Mouse (Mus musculus): Measurements from ENCODE around the gene Hmga2. TPM values are rescaled to one million over a fixed set of nuclear protein-coding genes. Genes with fewer than 3 reads are reported as not detected.
A peak's percentile ranks its signal among the peaks of the same experiment; 100 is the strongest.

Gene Hmga2
- polyA plus RNA-seq, 1 experiment from 2014 or later = 2.6 TPM

DNA sequence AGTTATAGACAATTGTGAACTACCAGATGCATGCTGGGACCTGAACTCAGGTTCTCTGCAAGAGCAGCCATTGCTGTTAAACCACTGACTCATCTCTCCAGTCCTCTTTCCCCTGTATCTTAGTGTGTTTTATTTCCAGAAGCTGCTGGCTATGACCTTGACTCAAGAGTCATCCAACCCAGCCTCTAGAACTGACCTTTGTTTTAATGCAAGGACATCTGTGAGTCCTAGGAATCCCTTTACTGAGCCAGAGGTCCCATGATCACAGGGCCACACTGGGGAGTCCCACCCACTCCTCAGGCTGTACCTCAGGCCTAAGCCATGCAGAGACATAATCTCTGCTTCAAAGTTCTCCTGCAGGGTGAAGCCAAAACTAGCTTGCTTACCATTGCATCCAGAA lies 21.8 kb upstream of the Hmga2 start:
- ATAC-seq (no peak), DNase-seq (ENCODE audit: low spot score) (no peak)
- Histone ChIP-seq H3K4me3 (ENCODE audit: low read depth, low read length) (no peak overlapping the region), H3K9ac (ENCODE audit: low read length) (no peak overlapping the region), H3K4me1 (ENCODE audit: control insufficient read depth, insufficient read depth, low read length) (no peaks in the 10 kb centered on the region), H3K27ac (ENCODE audit: low read depth, low read length) (no peak overlapping the region), H3K9me3 (replicated peaks; ENCODE audit: control insufficient read depth, low read length) (no peaks in the 10 kb centered on the region), H3K36me3 (ENCODE audit: control insufficient read depth, insufficient read depth, low read length) (no peaks in the 10 kb centered on the region), H3K4me2 (ENCODE audit: low read length) (no peak overlapping the region), H3K27me3 (replicated peaks; ENCODE audit: control insufficient read depth, insufficient read depth, low read length) (no peaks in the 10 kb centered on the region)

DNA sequence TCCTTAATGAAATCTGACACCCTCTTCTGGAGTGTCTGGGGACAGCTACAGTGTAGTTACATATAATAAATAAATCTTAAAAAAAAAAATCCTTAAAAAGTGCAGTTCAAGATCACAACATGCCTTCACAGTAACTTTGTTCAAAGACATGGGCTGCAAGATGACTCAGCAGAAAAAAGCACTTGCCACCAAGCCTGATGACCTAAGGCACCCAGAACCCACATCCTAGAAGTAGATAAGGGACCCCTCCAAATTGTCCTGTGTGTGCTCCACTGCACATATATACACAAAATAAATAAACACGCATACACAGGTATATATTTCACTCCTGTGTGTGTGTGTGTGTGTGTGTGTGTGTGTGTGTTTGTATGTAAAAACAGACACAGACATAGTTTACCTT lies 18.4 kb upstream of the Hmga2 start:
- Histone ChIP-seq H3K9me3 (replicated peaks; ENCODE audit: control insufficient read depth, low read length) (no peaks in the 10 kb centered on the region), H3K9ac (ENCODE audit: low read length) (no peak overlapping the region), H3K36me3 (ENCODE audit: control insufficient read depth, insufficient read depth, low read length) (no peaks in the 10 kb centered on the region), H3K27ac (ENCODE audit: low read depth, low read length) (no peak overlapping the region), H3K4me1 (ENCODE audit: control insufficient read depth, insufficient read depth, low read length) (no peaks in the 10 kb centered on the region), H3K27me3 (replicated peaks; ENCODE audit: control insufficient read depth, insufficient read depth, low read length) (no peaks in the 10 kb centered on the region), H3K4me2 (ENCODE audit: low read length) (no peak overlapping the region), H3K4me3 (ENCODE audit: low read depth, low read length) (no peak overlapping the region)
- DNase-seq (ENCODE audit: low spot score) (no peak), ATAC-seq (no peak)
- WGBS = 97% methylated on average over 1 of the region's 1 CpGs

DNA sequence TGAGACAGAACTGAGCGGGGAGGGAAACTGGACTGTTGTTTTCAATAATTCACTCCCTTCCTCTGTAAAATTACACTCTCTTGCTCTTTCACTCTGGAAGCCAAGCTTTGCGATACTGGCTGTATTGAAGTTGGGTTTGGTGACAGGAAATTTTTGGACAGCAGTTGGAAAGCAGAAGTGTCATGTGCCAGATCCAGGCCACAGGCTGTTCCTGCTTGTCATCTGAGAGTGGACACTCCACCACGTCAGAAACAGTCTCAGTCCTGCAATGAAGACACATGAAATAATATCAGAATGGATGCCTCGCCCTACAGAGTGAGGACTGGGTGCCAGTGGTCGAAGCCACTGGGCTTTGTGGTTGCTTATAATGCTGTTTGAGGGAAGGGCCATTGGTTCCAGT lies 15.2 kb upstream of the Hmga2 start:
- Histone ChIP-seq H3K27me3 (replicated peaks; ENCODE audit: control insufficient read depth, insufficient read depth, low read length) (no peaks in the 10 kb centered on the region), H3K36me3 (ENCODE audit: control insufficient read depth, insufficient read depth, low read length) (no peaks in the 10 kb centered on the region), H3K4me3 (ENCODE audit: low read depth, low read length) (no peak overlapping the region), H3K4me2 (ENCODE audit: low read length) (no peak overlapping the region), H3K4me1 (ENCODE audit: control insufficient read depth, insufficient read depth, low read length) (no peaks in the 10 kb centered on the region), H3K9me3 (replicated peaks; ENCODE audit: control insufficient read depth, low read length) (peaks cover 4% of the 10 kb centered on the region; the same call in 1 of the 2 replicates), H3K27ac (ENCODE audit: low read depth, low read length) (no peak overlapping the region), H3K9ac (ENCODE audit: low read length) (no peak overlapping the region)
- WGBS = 86% methylated on average over 5 of the region's 5 CpGs
- no peak for DNase-seq (ENCODE audit: low spot score)
- ATAC-seq = no peak

DNA sequence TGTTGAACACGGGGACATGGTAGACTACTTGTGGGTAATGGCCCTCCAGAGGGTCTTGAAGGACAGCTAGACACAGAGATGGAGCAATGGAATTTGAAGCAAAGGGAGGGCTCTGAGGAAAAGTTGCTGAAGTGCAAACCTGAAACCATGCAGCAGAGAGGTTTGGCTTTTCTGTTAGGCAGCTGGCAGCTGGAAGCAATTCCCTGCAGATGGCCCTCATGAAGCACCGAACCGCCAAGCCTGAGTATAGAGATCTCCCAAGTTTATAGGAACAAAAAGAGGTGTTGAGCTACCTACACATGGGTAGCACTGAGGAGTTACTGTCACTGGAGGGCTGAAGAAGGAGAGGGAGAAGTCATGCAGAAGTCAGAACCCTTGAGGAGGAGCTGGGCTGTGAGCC lies 13.3 kb upstream of the Hmga2 start:
- 90% methylated on average over 3 of the region's 3 CpGs for WGBS
- Histone ChIP-seq H3K4me2 (ENCODE audit: low read length) (no peak overlapping the region), H3K27ac (ENCODE audit: low read depth, low read length) (no peak overlapping the region), H3K9ac (ENCODE audit: low read length) (no peak overlapping the region), H3K4me1 (ENCODE audit: control insufficient read depth, insufficient read depth, low read length) (no peaks in the 10 kb centered on the region), H3K27me3 (replicated peaks; ENCODE audit: control insufficient read depth, insufficient read depth, low read length) (no peaks in the 10 kb centered on the region), H3K9me3 (replicated peaks; ENCODE audit: control insufficient read depth, low read length) (peaks cover 4% of the 10 kb centered on the region; the same call in 1 of the 2 replicates), H3K36me3 (ENCODE audit: control insufficient read depth, insufficient read depth, low read length) (no peaks in the 10 kb centered on the region), H3K4me3 (ENCODE audit: low read depth, low read length) (no peak overlapping the region)
- no peak for DNase-seq (ENCODE audit: low spot score)
- no peak for ATAC-seq

DNA sequence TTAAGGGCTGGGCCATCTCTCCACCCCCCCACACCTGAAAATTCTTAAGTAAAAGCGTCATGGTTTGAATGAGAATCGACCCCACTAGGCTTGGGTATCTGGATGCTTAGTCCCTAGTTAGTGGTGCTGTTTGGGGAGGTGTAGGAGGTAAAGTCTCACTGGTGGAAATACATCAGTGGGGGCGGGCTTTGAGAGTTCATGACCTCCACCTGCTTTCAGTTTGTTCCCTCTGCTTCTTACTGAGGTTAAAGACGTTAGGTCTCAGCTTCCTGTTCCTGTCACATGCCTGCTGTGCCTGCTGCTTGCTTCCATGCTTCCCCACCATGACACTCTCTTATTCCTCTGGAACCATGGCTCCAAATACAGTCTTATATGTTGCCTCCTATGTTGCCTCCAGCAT lies 12.3 kb upstream of the Hmga2 start:
- H3K9me3 ChIP-seq (replicated peaks; ENCODE audit: control insufficient read depth, low read length) = peaks cover 4% of the 10 kb centered on the region; the same call in 1 of the 2 replicates
- ATAC-seq = no peak
- no peak overlapping the region for H3K27ac ChIP-seq (ENCODE audit: low read depth, low read length)
- no peak overlapping the region for H3K4me3 ChIP-seq (ENCODE audit: low read depth, low read length)
- H3K4me2 ChIP-seq (ENCODE audit: low read length) = no peak overlapping the region
- 84% methylated on average over 4 of the region's 4 CpGs for WGBS
- no peak for DNase-seq (ENCODE audit: low spot score)
- H3K9ac ChIP-seq (ENCODE audit: low read length) = no peak overlapping the region
- H3K27me3 ChIP-seq (replicated peaks; ENCODE audit: control insufficient read depth, insufficient read depth, low read length) = no peaks in the 10 kb centered on the region
- no peaks in the 10 kb centered on the region for H3K4me1 ChIP-seq (ENCODE audit: control insufficient read depth, insufficient read depth, low read length)
- H3K36me3 ChIP-seq (ENCODE audit: control insufficient read depth, insufficient read depth, low read length) = no peaks in the 10 kb centered on the region

DNA sequence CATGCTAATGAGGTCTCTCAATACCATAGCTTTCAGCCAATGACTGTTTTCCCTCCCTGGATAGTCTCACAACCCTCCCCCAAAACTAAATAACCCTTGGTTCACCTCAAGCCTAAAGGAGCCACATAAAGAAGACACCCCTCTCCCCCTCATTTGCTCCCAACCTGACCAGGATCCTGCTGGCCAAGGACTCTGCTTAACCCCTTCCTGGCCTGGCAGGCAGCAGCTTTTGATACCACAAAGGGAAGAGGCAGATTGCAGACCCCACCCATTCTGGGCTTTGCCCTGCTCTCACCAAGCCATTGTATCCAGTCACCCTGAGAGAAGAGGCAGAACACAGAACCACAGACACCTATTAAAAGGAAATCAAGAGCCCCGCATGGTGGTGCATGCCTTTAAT lies 11.6 kb upstream of the Hmga2 start:
- no peak overlapping the region for H3K27ac ChIP-seq (ENCODE audit: low read depth, low read length)
- no peak overlapping the region for H3K4me3 ChIP-seq (ENCODE audit: low read depth, low read length)
- no peak for DNase-seq (ENCODE audit: low spot score)
- no peaks in the 10 kb centered on the region for H3K36me3 ChIP-seq (ENCODE audit: control insufficient read depth, insufficient read depth, low read length)
- H3K9me3 ChIP-seq (replicated peaks; ENCODE audit: control insufficient read depth, low read length) = peaks cover 4% of the 10 kb centered on the region; the same call in 1 of the 2 replicates
- H3K4me2 ChIP-seq (ENCODE audit: low read length) = no peak overlapping the region
- ATAC-seq = no peak
- H3K9ac ChIP-seq (ENCODE audit: low read length) = no peak overlapping the region
- no peaks in the 10 kb centered on the region for H3K4me1 ChIP-seq (ENCODE audit: control insufficient read depth, insufficient read depth, low read length)
- 100% methylated on average over 1 of the region's 1 CpGs for WGBS
- H3K27me3 ChIP-seq (replicated peaks; ENCODE audit: control insufficient read depth, insufficient read depth, low read length) = no peaks in the 10 kb centered on the region

DNA sequence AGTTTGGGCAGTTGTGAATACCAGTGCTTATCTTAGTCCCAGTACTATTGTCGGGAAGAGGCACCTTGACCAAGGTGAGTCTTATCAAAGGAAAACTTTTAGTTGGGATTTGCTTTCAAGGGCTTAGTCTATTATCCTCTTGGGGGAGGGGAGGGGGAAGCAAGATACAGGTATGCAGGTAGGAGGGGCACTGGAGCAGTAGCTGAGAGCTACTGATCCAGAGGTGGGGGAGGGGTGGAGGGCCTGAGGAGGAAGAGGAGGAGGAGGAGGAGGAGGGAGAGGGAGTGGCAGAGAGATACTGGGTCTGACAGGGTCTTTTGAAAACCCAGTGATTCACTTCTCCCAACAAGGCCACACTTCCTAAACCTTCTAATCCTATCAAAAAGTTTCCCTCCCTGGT lies 9.2 kb upstream of the Hmga2 start:
- ATAC-seq = no peak
- DNase-seq (ENCODE audit: low spot score) = no peak
- Histone ChIP-seq H3K27me3 (replicated peaks; ENCODE audit: control insufficient read depth, insufficient read depth, low read length) (no peaks in the 10 kb centered on the region), H3K4me1 (ENCODE audit: control insufficient read depth, insufficient read depth, low read length) (no peaks in the 10 kb centered on the region), H3K9me3 (replicated peaks; ENCODE audit: control insufficient read depth, low read length) (peaks cover 4% of the 10 kb centered on the region; the same call in 1 of the 2 replicates), H3K9ac (ENCODE audit: low read length) (no peak overlapping the region), H3K4me2 (ENCODE audit: low read length) (no peak overlapping the region), H3K27ac (ENCODE audit: low read depth, low read length) (no peak overlapping the region), H3K4me3 (ENCODE audit: low read depth, low read length) (no peak overlapping the region), H3K36me3 (ENCODE audit: control insufficient read depth, insufficient read depth, low read length) (no peaks in the 10 kb centered on the region)
- 73% methylated on average over 1 of the region's 1 CpGs for WGBS

DNA sequence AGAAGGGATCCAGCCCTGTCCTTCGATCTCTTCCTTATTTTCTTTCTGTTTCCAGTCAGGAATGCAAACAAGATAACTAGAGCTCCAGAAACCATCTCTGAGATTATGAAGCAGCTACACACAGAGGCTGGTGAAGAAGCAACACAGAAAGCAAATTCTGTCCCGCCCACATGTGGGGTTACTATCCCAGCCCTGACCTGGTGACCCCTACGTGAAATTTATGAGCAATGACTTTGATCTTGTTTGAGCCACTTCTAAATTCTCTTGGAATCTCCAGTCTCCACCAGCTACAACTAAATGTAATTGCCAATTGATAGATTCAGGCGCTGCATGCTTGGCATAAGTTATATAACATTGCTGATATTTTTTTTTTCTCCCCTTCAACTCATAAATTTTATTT lies 7.9 kb upstream of the Hmga2 start:
- no peak for DNase-seq (ENCODE audit: low spot score)
- 90% methylated on average over 4 of the region's 4 CpGs for WGBS
- no peak for ATAC-seq

DNA sequence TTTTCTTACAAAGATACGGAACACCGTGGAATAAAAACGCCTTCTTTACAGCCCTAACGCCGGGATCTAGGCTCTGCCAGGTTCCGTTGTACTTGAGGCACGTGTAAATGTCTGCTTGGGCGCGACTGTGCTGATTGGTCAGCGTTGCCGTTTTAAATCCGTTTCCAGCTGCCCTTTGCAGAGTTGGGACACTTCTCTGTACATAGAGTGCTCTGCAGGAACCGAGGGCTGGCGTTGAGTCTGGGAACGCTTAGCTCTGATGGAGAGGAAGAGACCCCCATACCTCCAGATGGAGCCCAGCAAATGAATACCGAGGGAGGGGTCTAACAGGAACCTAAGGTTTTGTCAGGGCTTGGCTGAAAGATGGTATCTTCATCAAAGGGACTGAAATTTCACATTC lies 1.9 kb upstream of the Hmga2 start:
- peak overlapping the region; percentile 94 for H3K4me2 ChIP-seq (ENCODE audit: low read length)
- H3K4me3 ChIP-seq (ENCODE audit: low read depth, low read length) = peak overlapping the region; percentile 61; the same call in 1 of the 2 replicates
- H3K9me3 ChIP-seq (replicated peaks; ENCODE audit: control insufficient read depth, low read length) = no peaks in the 10 kb centered on the region
- H3K36me3 ChIP-seq (ENCODE audit: control insufficient read depth, insufficient read depth, low read length) = no peaks in the 10 kb centered on the region
- peaks cover 16% of the 10 kb centered on the region for H3K4me1 ChIP-seq (ENCODE audit: control insufficient read depth, insufficient read depth, low read length)
- DNase-seq (ENCODE audit: low spot score) (peak; percentile 57), ATAC-seq (no peak)
- 0% methylated on average over 16 of the region's 16 CpGs for WGBS
- H3K27me3 ChIP-seq (replicated peaks; ENCODE audit: control insufficient read depth, insufficient read depth, low read length) = no peaks in the 10 kb centered on the region
- no peak overlapping the region for H3K9ac ChIP-seq (ENCODE audit: low read length)
- no peak overlapping the region for H3K27ac ChIP-seq (ENCODE audit: low read depth, low read length)

More for the DNA sequence above, 7.9 kb upstream of the Hmga2 start:
- Histone ChIP-seq H3K36me3 (ENCODE audit: control insufficient read depth, insufficient read depth, low read length) (no peaks in the 10 kb centered on the region), H3K27ac (ENCODE audit: low read depth, low read length) (no peak overlapping the region), H3K4me3 (ENCODE audit: low read depth, low read length) (no peak overlapping the region), H3K4me1 (ENCODE audit: control insufficient read depth, insufficient read depth, low read length) (no peaks in the 10 kb centered on the region), H3K27me3 (replicated peaks; ENCODE audit: control insufficient read depth, insufficient read depth, low read length) (no peaks in the 10 kb centered on the region), H3K9me3 (replicated peaks; ENCODE audit: control insufficient read depth, low read length) (peaks cover 4% of the 10 kb centered on the region; the same call in 1 of the 2 replicates), H3K4me2 (ENCODE audit: low read length) (no peak overlapping the region), H3K9ac (ENCODE audit: low read length) (no peak overlapping the region)

All from forebrain, embryonic 14.5 days (tissue).